Mouse (Mus musculus) heart, postnatal 0 days (tissue): ENCODE measurements around the gene Gpn3. TPM values are rescaled to one million over a fixed set of nuclear protein-coding genes. Genes with fewer than 3 reads are reported as not detected.

ENCODE experiments used
- ATAC-seq: fragments of 200-750 bp; cut with Nextera tagmentation; 2 replicates; pipeline ENCODE4 v1.8.0; 2017; ENCODE audit warnings: low read depth, moderate number of reproducible peaks, moderate library complexity; ENCODE audit not compliant: insufficient read depth
- DNase-seq: peaks from one replicate; pipeline ENCODE4 v3.0.0-alpha.2; 2016; ENCODE audit warnings: low spot score
- H3K27ac ChIP-seq: fragments of 300-500 bp; sonication (generic); 2 replicates; pipeline ENCODE4 v1.5.1; 2014; ENCODE audit warnings: low read depth, mild to moderate bottlenecking
- H3K27me3 ChIP-seq: fragments of 300-500 bp; sonication (generic); 2 replicates; pipeline ENCODE4 v1.6.1; 2014; ENCODE audit warnings: low read length, mixed read lengths; ENCODE audit not compliant: control insufficient read depth, insufficient read depth
- H3K36me3 ChIP-seq: fragments of 300-500 bp; sonication (generic); replicated peaks from 2 replicates; pipeline ENCODE4 v1.6.1; 2014; ENCODE audit warnings: low read length, mixed read lengths; ENCODE audit not compliant: control insufficient read depth, insufficient read depth
- H3K4me1 ChIP-seq: fragments of 300-500 bp; sonication (generic); 2 replicates; pipeline ENCODE4 v1.6.1; 2014; ENCODE audit warnings: antibody characterized with exemption; ENCODE audit not compliant: control insufficient read depth, insufficient read depth
- H3K4me2 ChIP-seq: fragments of 300-500 bp; sonication (generic); 2 replicates; pipeline ENCODE4 v1.6.1; 2014; ENCODE audit warnings: low read depth, mild to moderate bottlenecking, low read length, moderate library complexity
- H3K4me3 ChIP-seq: fragments of 300-500 bp; sonication (generic); 2 replicates; pipeline ENCODE4 v1.5.1; 2014; ENCODE audit warnings: low read depth, low read length
- H3K9ac ChIP-seq: fragments of 300-500 bp; sonication (generic); replicated peaks from 2 replicates; pipeline ENCODE4 v1.6.1; 2014; ENCODE audit warnings: low read depth, low read length, mixed read lengths
- H3K9me3 ChIP-seq: fragments of 300-500 bp; sonication (generic); replicated peaks from 2 replicates; pipeline ENCODE4 v1.6.1; 2016; ENCODE audit warnings: low read length; ENCODE audit not compliant: control insufficient read depth
- CTCF ChIP-seq: IDR thresholded peaks from 2 replicates; pipeline ENCODE4 v1.5.1; 2016; ENCODE audit warnings: antibody characterized with exemption, control low read depth, low read depth
- EP300 ChIP-seq: IDR thresholded peaks from 2 replicates; pipeline ENCODE4 v1.6.1; 2016; ENCODE audit warnings: antibody characterized with exemption, low read depth
- WGBS: fragments of 180-500 bp; shearing (Covaris S2); extraction: QIAGEN DNeasy Blood & Tissue Kit; methylation state at CpG from one replicate; pipeline ENCODE4 v1.1.7; 2014; 5-methylcytosine and 5-hydroxymethylcytosine counted together
- polyA plus RNA-seq: library from polyadenylated mRNA; unstranded; fragments of >200 nt; fragmentation: Nextera tagmentation; extraction: Ambion mirVana; gene quantifications from 2 replicates; pipeline ENCODE4 v1.2.1, GENCODE M21; 2015
- total RNA-seq: library from RNA; depleted of rRNA; stranded (reverse); fragments of >200 nt; gene quantifications from 2 replicates; pipeline ENCODE4 v1.2.3, GENCODE M21; 2014; ENCODE audit warnings: low replicate concordance

Gpn3 gene
- total and polyA plus RNA-seq, 2 experiments from 2014 or later: 28.5 to 42.9 TPM

DNA sequence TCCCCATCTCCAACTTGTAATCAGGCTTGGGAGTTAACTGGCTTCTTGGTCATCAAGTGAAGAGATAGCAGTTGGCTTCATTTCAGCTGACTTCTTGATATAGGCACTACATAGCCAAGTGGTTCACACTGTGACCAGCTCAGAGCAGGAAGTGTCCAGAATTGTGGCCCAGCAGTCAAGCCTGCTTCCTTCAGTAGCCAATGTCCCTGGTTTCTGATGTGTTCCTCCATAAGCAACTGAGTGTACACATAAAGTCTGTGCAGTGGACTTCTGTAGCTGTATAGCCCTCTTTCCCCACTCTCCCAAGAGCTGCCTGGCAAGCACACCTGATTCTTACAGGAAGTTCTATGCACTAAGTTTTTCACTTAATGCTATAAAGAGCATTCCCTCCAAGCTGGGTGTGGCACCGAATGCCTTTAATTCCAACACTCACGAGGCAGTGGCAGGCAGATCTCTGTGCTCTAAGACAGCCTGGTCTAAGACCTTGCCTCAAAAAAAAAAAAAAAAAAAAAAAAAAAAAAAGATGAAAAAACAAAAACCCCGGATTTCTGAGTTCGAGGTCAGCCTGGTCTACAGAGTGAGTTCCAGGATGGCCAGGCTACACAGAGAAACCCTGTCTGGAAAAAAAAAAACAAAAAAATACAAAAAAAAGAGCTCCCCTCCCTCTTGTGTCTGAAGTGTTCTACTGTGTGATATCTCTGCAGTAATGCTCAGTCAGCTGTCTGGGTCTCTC, 5.6 kb downstream of the Gpn3 start:
- peaks cover 47% of the 10 kb centered on the region for H3K36me3 ChIP-seq
- DNase-seq: no peak
- no peaks in the 10 kb centered on the region for H3K4me1 ChIP-seq
- no peak overlapping the region for H3K27ac ChIP-seq
- no peak for ATAC-seq
- no peak for TF ChIP-seq EP300
- TF ChIP-seq CTCF: no peak
- 81% methylated on average over 4 of the region's 4 CpGs for WGBS
- H3K9ac ChIP-seq: no peak overlapping the region
- H3K27me3 ChIP-seq: no peaks in the 10 kb centered on the region
- no peaks in the 10 kb centered on the region for H3K9me3 ChIP-seq
- no peak overlapping the region for H3K4me3 ChIP-seq
- H3K4me2 ChIP-seq: no peak overlapping the region

DNA sequence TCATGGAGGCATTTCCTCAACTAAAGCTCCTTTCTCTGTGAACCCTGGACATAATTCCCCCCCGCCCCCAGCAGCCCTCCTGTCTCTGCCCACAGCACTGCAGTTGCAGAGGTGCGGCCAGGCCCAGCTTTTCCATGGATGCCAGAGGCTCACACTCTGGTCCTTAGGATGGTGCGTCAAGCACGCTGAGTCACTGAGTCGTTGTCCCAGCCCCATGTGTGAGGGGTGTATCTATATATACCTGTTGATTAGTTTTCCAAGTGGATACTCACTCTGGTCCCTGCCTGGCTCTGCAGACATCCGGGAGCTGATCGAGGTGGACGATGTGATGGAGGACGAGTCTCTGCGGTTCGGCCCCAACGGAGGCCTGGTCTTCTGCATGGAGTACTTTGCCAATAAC, 6.5 kb downstream of the Gpn3 start:
- H3K27ac ChIP-seq: no peak overlapping the region
- H3K9ac ChIP-seq: no peak overlapping the region
- H3K36me3 ChIP-seq: peaks cover 53% of the 10 kb centered on the region
- DNase-seq (no peak), ATAC-seq (no peak)
- H3K9me3 ChIP-seq: no peaks in the 10 kb centered on the region
- WGBS: 90% methylated on average over 12 of the region's 12 CpGs
- H3K27me3 ChIP-seq: no peaks in the 10 kb centered on the region
- TF ChIP-seq EP300 (no peak), CTCF (no peak)
- H3K4me2 ChIP-seq: no peak overlapping the region
- no peak overlapping the region for H3K4me3 ChIP-seq
- no peaks in the 10 kb centered on the region for H3K4me1 ChIP-seq

DNA sequence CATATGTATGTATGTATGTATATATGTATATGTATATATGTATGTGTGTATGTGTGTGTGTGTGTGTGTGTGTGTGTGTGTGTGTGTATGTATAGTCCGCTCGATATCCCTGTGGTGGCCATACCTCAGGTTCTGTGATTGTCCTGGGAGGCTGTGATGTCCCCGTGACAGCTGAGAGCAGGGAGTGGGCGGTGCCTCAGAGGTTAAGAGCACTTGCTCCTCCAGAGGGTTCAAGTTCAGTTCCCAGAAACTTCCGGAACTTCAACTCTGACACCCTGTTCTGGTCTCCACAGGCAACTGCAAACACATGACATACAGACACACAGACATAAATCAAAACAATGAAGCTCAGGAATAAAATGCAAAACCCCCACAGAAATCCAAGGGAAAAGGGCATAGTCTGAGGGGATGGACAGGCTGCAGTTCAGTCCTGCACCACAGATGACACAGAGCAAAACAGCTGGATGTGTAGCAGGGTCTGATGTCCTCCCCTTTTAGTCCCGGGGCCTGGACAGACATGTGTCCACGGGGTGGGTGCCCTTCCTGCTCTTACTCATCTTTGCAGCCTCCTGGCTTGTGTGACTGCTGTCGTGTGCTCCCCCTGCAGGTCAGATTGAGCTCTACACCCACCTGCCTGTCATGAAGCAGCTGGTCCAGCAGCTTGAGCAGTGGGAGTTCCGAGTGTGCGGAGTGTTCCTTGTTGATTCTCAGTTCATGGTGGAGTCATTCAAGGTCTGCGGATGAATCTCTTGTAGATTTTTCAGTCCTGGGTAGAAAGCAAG, 7.9 kb downstream of the Gpn3 start:
- whole genome bisulfite sequencing: 56% methylated on average over 11 of the region's 11 CpGs
- H3K27ac ChIP-seq: no peak overlapping the region
- no peaks in the 10 kb centered on the region for H3K27me3 ChIP-seq
- no peak overlapping the region for H3K4me2 ChIP-seq
- H3K9me3 ChIP-seq: no peaks in the 10 kb centered on the region
- no peak overlapping the region for H3K4me3 ChIP-seq
- no peaks in the 10 kb centered on the region for H3K4me1 ChIP-seq
- peak; percentile 70 for DNase-seq
- peak; percentile 86 for ATAC-seq
- H3K9ac ChIP-seq: no peak overlapping the region
- H3K36me3 ChIP-seq: peaks cover 45% of the 10 kb centered on the region
- TF ChIP-seq EP300: no peak
- peak; percentile 86 for TF ChIP-seq CTCF

DNA sequence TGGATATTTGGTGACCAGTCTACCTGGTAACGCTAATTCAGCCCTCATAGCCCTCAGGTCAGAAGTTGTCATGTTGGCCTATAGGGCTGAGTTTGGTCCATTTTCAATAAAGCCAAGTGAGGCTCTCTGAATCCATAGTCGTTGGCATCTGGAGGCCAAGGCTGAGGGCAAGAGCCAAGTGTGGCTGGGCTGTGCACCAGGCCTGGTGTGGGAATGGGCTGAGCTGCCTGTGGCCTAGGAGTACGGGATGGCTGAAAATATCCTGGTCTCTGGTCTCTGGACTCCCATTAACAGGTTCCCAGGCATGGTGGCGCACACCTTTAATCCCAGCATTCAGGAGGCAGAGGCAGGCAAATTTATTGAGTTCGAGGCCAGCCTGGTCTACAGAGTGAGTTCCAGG, 18.3 kb downstream of the Gpn3 start:
- no peak for TF ChIP-seq EP300
- TF ChIP-seq CTCF: no peak
- H3K27ac ChIP-seq: no peak overlapping the region
- no peak overlapping the region for H3K4me3 ChIP-seq
- H3K9me3 ChIP-seq: no peaks in the 10 kb centered on the region
- no peak overlapping the region for H3K9ac ChIP-seq
- H3K4me2 ChIP-seq: no peak overlapping the region
- no peak for DNase-seq
- no peak for ATAC-seq
- H3K27me3 ChIP-seq: no peaks in the 10 kb centered on the region
- WGBS: 87% methylated on average over 5 of the region's 5 CpGs
- peaks cover 7% of the 10 kb centered on the region; the same call in 1 of the 2 replicates for H3K4me1 ChIP-seq
- no peaks in the 10 kb centered on the region for H3K36me3 ChIP-seq

DNA sequence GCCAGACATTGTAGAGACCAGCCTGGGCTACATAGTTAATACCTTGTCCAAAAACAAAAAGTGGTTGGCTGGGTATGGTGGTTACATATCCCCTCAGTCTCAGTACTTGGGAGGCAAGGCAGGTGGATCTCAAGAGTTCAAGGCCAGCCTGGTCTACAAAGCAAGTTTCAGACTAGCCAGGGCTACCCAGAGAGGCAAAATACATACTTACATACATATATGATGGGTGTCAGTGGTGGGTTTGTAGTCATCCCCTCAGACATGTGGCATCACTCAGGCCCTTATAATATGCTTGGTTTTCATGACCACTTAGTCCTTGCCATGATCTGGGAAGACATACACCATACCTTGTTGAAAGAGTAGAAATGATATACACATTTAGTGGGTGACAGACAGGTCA, 19.0 kb downstream of the Gpn3 start:
- no peak overlapping the region for H3K4me2 ChIP-seq
- TF ChIP-seq EP300 (no peak), CTCF (no peak)
- no peak for ATAC-seq

More for the DNA sequence above, 19.0 kb downstream of the Gpn3 start:
- H3K4me3 ChIP-seq: no peak overlapping the region
- H3K9ac ChIP-seq: no peak overlapping the region
- DNase-seq: no peak
- no peaks in the 10 kb centered on the region for H3K36me3 ChIP-seq
- H3K27ac ChIP-seq: no peak overlapping the region
- no peaks in the 10 kb centered on the region for H3K27me3 ChIP-seq
- H3K4me1 ChIP-seq: peaks cover 7% of the 10 kb centered on the region; the same call in 1 of the 2 replicates
- H3K9me3 ChIP-seq: no peaks in the 10 kb centered on the region
